Mouse (Mus musculus): ENCODE results near the gene Rem1.

- TF ChIP-seq CTCF (IDR thresholded peaks at IDR 0.05; ENCODE audit: insufficient read depth, low read depth, low read length) (0 out of 2 replicates have a peak, but pooled peaks have one; percentile 26), POLR2A (IDR thresholded peaks at IDR 0.05; ENCODE audit: insufficient read depth, low read depth, low read length) (no peak)
Measured at GRCm38 (mm10) chr2:152604057-152604456, 22.7 kb upstream of the Rem1 start, which contains the start of gene Defb36.

Measured in olfactory bulb, adult 2 months (tissue).